ENCODE assay signal across 17 mouse cellular contexts in genomic region chr1:53384085-53384688, GRCm38 (mm10). TPM values are rescaled to one million over a fixed set of nuclear protein-coding genes. Genes with fewer than 3 reads are reported as not detected.
"Had no signal": no experiment of that assay in that cellular context is flagged by ENCODE, and none has a peak within 500 bp of the region (broad histone marks: within the 10 kb centered on the region; RNA-seq: fewer than 3 reads in every experiment).

No protein-coding gene starts in this region.

- H3K9ac ChIP-seq: kidney, embryonic 15.5 days; limb, embryonic 12.5 days; liver, embryonic 13.5 days; liver, postnatal 0 days; lung, embryonic 15.5 days; midbrain, embryonic 13.5 days had no signal

- H3K4me2 ChIP-seq: kidney, embryonic 15.5 days; limb, embryonic 12.5 days; liver, embryonic 13.5 days; lung, embryonic 15.5 days; midbrain, embryonic 13.5 days had no signal

- H3K9me3 ChIP-seq: liver, embryonic 13.5 days; lung, embryonic 15.5 days had no signal

- H3K27ac ChIP-seq: kidney, embryonic 15.5 days; limb, embryonic 12.5 days; liver, embryonic 13.5 days; lung, embryonic 15.5 days; macrophage; midbrain, embryonic 13.5 days had no signal

- DNase-seq: kidney, postnatal 14 days; layer of hippocampus, adult 9-11 months; layer of hippocampus, postnatal 36 days; liver; liver, embryonic 13.5 days; liver, postnatal 0 days; lung, postnatal 14 days; right cerebral cortex, adult 18-20 months; right cerebral cortex, postnatal 25 days; thymus, postnatal 36 days had no signal

- H3K36me3 ChIP-seq: kidney, embryonic 15.5 days; limb, embryonic 12.5 days; liver, embryonic 13.5 days; lung, embryonic 15.5 days; midbrain, embryonic 13.5 days had no signal

- ATAC-seq: liver, postnatal 0 days; midbrain, embryonic 13.5 days had no signal

- H3K27me3 ChIP-seq: kidney, embryonic 15.5 days; limb, embryonic 12.5 days; liver, embryonic 13.5 days; lung, embryonic 15.5 days; midbrain, embryonic 13.5 days had no signal

- H3K4me1 ChIP-seq: kidney, embryonic 15.5 days; limb, embryonic 12.5 days; liver, embryonic 13.5 days; lung, embryonic 15.5 days; midbrain, embryonic 13.5 days had no signal

- H3K4me3 ChIP-seq: kidney, embryonic 15.5 days; limb, embryonic 12.5 days; liver, embryonic 13.5 days; lung, embryonic 15.5 days; midbrain, embryonic 13.5 days had no signal

RNA-seq across cellular contexts. Expression of gene Gm28551, which starts 31.7 kb away (rescaled TPM):
- total RNA-seq: left cerebral cortex, postnatal 36 days had no signal
- polyA plus RNA-seq: macrophage; small intestine, adult 2 months had no signal

RNA-seq across cellular contexts. Expression of gene Asdurf, which starts 31.8 kb away (rescaled TPM):
- total RNA-seq: layer of hippocampus, postnatal 36 days had no signal
- polyA plus RNA-seq: kidney, embryonic 15.5 days; lung, embryonic 15.5 days; small intestine, adult 2 months had no signal
